In genomic region chr6:121200458-121200857, GRCm38 (mm10) we compare ENCODE assay signal across 21 mouse cellular contexts.
"Had no signal": no experiment of that assay in that cellular context is flagged by ENCODE, and none has a peak within 500 bp of the region (broad histone marks: within the 10 kb centered on the region; RNA-seq: fewer than 3 reads in every experiment).

No protein-coding gene starts in this region.

- DNase-seq: cerebellum, adult 2 months; cerebellum, adult 8-10 months; cerebellum, adult 9-10 months; cerebellum, adult 9-11 months; cerebellum, postnatal 10 days; cerebellum, postnatal 14 days; cerebellum, postnatal 25 days; embryo, embryonic 11 days; forebrain, postnatal 0 days; gastrocnemius, adult 2 months; gastrocnemius, postnatal 10 days; gastrocnemius, postnatal 14 days; gastrocnemius, postnatal 25 days; gastrocnemius, postnatal 36 days; heart, adult 11 months; heart, adult 18-20 months; heart, adult 2 months had no signal

- ATAC-seq: forebrain, embryonic 13.5 days; forebrain, embryonic 14.5 days; forebrain, embryonic 15.5 days; forebrain, embryonic 16.5 days; forebrain, postnatal 0 days had no signal
